Mouse (Mus musculus) cerebellum, adult 11 months (tissue): ENCODE measurements around the gene Trim31.
A peak's percentile ranks its signal among the peaks of the same experiment; 100 is the strongest.
"Not testable (repeated sequence)": the region's sequence is repeated elsewhere in the genome, so short reads cannot be mapped to it uniquely, and the experiment has no call there.

Experiments
- DNase-seq: peaks from one replicate; pipeline ENCODE4 v3.0.0; 2022

The Trim31 gene

GRCm38 (mm10) chr17:36897552-36898205, at the start of gene Trim31:
Gene Trim31, plus strand, starts transcription at chr17:36898118.
- DNase-seq, result no peak

DNA sequence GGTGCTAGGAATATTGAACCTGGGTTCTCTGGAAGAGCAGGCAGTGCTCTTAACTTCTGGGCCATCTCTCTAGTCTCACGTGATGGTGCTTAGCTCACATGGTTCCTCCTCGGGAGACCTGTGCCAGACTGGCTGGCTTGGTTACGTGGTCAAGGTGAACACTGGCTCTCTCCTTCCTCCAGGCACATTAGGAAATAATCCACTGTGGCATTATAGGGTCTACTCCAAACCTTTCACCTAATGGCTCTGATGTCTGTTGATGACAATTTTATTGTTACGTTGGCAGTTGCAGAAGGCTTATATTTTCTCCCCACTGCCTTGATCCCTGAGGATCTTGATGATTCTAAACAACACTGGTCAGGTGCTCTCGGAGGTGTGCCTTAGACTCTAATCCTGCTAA, 49.0 kb upstream of the Trim31 start:
- DNase-seq, result no peak

GRCm38 (mm10) chr17:36849992-36850391, 47.9 kb upstream of the Trim31 start:
- DNase-seq, result no peak

DNA sequence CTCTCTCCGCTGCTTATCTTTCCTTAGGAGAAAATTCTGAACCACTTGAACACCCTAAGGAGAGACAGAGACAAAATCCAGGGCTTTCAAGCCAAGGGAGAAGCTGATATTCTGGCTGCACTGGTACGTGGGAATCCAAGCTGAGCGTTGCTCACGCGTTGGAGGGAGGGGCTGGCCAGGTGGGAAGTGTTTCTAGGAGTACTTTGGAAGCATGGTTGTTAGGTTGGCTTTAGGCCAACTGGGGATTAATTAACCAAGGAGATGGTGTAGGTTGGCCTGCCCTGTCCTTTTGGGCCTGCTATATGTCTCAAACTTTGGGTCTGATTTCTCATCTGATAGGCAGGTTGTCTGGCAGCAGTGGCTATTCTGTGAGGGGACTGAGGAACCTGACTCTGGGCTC, 46.7 kb upstream of the Trim31 start:
- no peak for DNase-seq

- DNase-seq, result no peak
These were observed 46.3 kb upstream of the Trim31 start for GRCm38 (mm10) chr17:36851627-36852026.

DNA sequence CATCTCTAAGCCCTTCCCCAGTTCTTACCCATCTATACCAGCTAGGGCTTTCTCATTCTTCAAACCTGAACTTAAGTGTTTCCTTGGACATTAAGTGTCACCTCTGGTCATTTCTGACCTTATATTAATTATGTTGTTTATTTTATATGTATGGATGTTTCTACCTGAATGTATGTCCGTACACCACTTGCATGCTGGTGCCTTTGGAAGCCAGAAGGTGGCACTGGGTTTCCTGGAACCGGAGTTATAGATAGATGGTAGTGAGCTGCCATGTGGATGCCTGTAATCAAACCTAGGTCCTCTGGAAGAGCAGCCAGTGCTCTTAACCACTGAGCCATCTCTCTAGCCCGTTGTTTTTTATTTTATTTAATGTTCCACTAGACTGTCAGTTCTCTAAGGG, 42.4 kb upstream of the Trim31 start:
- no peak for DNase-seq

DNA sequence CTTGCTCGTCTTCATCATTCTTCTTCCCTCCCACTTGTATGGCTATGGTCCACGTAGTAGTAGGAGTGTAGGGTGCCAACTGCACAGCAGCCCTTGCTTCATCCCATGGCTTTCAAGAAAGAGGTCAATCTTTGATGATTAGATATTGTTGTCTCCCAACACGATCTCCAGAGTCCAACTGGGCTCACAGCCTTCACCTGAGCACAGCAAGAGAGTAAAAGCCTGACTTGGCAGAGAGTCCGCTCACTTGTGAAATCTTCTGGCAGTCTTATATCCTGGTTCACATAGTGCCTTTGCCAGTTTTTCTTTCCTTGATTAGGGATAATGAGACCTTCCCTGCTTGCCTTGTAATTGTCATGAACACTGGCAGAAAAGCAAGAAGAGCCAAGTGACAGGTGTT, 41.7 kb upstream of the Trim31 start:
- no peak for DNase-seq

GRCm38 (mm10) chr17:36858181-36858580, 39.7 kb upstream of the Trim31 start:
- no peak for DNase-seq

GRCm38 (mm10) chr17:36861680-36862079, 36.2 kb upstream of the Trim31 start:
- DNase-seq, result no peak

- DNase-seq, result no peak
These were observed 31.0 kb upstream of the Trim31 start, which contains the start of gene Trim15 for GRCm38 (mm10) chr17:36866719-36867527. Gene Trim15, minus strand, starts transcription at chr17:36867210.

DNA sequence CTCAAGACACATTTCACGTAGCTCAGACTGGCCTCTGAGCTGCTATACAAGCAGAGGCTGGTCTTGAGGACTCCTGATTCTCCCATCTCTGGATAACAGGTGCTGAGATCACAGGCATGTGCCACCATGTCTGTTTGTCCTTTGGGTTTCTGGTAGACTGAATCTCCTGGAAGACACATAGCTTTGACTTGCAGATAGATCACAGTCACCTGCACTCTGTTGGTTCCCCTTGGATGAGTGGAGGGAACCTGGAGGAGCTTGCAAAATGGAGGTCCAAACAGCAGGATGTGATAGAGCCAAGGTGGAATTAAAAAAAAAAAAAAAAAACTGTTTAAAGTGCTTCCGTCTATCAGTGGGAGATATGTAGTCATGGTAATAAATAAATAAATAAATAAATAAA, 29.1 kb upstream of the Trim31 start:
- DNase-seq, result no peak

- DNase-seq, result no peak
These were observed 28.5 kb upstream of the Trim31 start, which contains the start of gene Trim10 for GRCm38 (mm10) chr17:36869284-36869954. Gene Trim10, plus strand, starts transcription at chr17:36869574.

GRCm38 (mm10) chr17:36869955-36870810, 27.7 kb upstream of the Trim31 start:
- DNase-seq, result no peak

DNA sequence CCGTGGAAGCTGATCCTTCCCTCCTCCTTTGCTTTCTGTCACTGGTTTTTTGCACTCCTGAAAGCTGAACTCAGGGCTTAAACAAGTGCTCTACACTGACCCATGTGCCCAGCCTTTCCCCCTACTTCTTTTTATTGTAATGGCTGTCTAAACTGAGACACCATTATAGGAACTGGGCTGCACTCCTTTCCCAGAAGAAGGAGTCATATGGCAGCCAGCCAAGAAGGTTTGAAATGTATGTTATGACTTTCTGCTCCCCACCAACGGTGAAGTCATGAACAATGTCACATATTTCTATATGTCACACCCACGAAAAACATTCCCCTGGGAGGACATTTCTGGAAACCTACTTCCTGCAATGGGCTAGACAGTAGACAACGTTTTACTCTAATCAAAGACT, 23.3 kb upstream of the Trim31 start:
- no peak for DNase-seq

DNA sequence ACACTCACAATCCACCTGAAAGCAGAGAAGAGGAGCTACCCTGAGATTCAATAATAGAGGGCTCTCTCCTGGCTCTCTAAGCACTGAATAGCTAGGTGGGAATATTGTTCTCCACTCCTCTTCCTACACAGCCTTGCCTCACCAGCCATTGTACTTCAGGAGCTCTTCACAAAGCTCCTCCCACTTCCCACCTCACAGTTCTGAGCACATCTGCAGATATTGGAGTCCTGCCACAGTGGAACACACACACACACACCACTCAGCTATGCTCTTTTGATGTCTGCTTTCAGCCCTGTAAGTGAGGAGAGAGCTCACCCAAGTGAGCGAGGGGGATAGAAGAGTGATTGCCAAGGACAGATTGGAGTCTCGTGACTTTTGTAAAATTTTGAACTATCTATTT, 14.6 kb upstream of the Trim31 start:
- no peak for DNase-seq

DNA sequence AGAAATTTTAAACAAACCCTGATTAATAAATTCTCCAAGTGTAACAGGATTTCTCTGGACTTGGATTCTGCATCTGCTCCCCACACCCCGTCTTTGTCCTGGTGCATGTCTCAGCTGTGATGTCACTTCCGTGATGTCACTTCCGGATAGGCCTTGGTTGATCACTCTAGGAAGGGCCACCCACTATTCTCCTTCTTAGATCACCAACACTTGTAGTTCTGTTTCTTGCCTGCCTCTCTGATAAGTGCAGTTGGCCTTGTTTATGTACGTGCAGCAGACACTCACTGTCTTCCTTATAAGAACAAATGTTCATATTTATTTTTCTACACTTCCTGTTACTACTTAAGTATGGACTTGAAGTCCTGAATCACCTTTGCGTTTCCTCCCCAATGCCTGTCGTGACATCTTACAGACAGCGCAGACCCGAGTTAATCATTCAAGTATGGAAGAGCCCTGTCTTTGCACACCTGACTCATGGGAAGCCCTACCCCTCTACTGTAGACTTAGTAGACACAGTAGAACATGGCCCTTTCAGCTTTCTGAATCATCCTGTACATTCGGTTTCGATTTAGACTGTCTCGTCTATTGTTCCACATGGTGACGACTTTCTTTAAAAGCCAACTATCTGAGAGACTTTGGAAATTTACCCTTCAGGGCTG, 12.7 kb upstream of the Trim31 start:
- DNase-seq, result no peak

DNA sequence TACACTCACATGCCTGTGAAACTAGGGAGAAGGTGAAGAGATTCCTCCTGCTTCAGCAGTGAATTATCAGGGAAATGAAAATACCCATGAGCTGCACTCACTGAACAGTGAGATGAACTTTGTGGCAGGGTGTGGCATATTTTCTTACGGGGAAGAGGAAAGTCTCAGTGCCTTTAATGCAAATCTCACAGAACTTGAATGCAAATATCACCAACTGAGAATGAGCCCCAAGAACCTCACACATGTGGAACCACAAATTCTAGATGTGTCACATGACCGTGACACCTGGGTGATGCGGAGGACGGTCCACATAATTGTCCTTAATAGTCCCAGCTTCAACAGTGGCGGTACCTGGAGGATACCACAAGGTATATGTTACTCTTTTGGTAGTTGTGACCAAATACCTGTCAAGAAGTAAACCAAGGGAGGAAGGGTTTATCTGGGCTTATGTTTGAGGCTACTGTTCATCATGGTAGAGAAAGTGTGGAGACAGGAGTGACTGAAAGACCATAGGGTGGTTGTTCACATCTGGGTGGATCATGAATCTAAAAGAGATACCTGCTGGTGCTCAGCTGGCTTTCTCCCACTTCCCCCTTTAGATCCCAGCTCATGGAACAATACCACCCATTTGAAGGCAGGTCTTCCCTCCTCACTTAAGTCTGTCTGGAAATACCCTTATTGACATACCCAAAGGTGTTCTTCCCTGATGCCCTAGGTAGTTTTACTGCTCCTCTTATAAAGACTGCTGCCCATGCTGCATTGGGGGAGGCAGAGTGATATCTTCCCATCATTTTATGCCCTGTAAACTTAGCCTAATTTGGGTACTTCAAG, 7.6 kb upstream of the Trim31 start, which contains the start of gene Trim40:
TSS of gene Trim40 (minus strand) at position 51 of the 831 bp plus-strand sequence.
- DNase-seq, result no peak

GRCm38 (mm10) chr17:36891496-36891895, 6.4 kb upstream of the Trim31 start:
- DNase-seq, result not testable (repeated sequence)

GRCm38 (mm10) chr17:36892362-36892761, 5.6 kb upstream of the Trim31 start:
- DNase-seq, result peak; percentile 16

DNA sequence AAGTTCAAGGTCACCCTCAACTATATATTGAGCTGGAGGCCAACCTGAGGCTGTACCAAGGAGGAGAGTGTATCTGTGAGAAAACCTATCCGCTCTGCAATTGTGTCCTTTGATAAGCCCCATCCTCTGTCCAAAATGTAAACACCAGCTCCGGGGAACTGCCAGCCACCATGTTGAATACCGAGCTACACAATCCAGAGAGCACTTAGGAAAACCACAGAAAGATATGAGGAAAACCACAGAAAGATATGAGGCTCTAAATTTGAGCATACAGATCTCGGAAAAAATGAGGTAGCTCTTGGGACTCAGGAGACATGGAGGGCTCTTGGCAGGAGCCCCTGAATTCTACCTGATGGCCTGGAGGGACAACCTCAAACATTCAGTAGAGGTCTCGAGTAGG, 4.5 kb upstream of the Trim31 start:
- no peak for DNase-seq

GRCm38 (mm10) chr17:36896583-36896982, 1.3 kb upstream of the Trim31 start:
- DNase-seq, result peak; percentile 12
